Mouse (Mus musculus): ENCODE data around the gene Gm11060. TPM values are rescaled to one million over a fixed set of nuclear protein-coding genes. Genes with fewer than 3 reads are reported as not detected.

Gm11060 gene
- total and polyA plus RNA-seq, 3 experiments = not detected

GRCm38 (mm10) chr2:105062741-105063372 is 29.0 kb upstream of the Gm11060 start:
- in situ Hi-C loops (cut with MboI; ENCODE audit: low pct_ligation_motif_present, low pct_unique_long_range_greater_than_20kb, low sequenced_read_pairs) (no loop called here), dilution Hi-C loops (cut with MboI; ENCODE audit: extremely low pct_ligation_motif_present, extremely low pct_unique_long_range_greater_than_20kb, low sequenced_read_pairs) (no loop called here)
- Histone ChIP-seq H3K27me3 (replicated peaks) (no peaks in the 10 kb centered on the region), H3K36me3 (replicated peaks in 1 of 2; ENCODE audit: control insufficient read depth in 1 of 2, insufficient read depth in 1 of 2, low read length in 1 of 2) (no peaks in the 10 kb centered on the region), H3K4me1 (ENCODE audit: control insufficient read depth in 1 of 2, insufficient read depth in 2 of 2) (peaks cover 0 to 19% of the 10 kb centered on the region in 2 experiments; a peak in 3 of 4 replicates), H3K9me3 (replicated peaks; ENCODE audit: low read length) (no peaks in the 10 kb centered on the region), H3K4me3 (replicated peaks in 1 of 3; ENCODE audit: low read depth in 2 of 3, low read length in 2 of 3, poor library complexity in 1 of 3) (no peak overlapping the region), H3K9ac (ENCODE audit: insufficient read depth, low read depth) (no peak overlapping the region), H3K27ac (ENCODE audit: insufficient read depth, low read depth) (no peak overlapping the region), H3K4me2 (ENCODE audit: insufficient read depth, low read depth, poor library complexity, severe bottlenecking) (peak overlapping the region; percentile 30; the same call in 1 of the 2 replicates), H3K79me2 (replicated peaks; ENCODE audit: control insufficient read depth, extremely low read depth, insufficient read depth, poor library complexity, severe bottlenecking) (no peaks in the 10 kb centered on the region)
- TF ChIP-seq ELF1 (IDR thresholded peaks at IDR 0.05; ENCODE audit: low read depth, low read length) (no peak), HCFC1 (IDR thresholded peaks at IDR 0.05; ENCODE audit: low read depth, low read length) (no peak), IRF4 (IDR thresholded peaks at IDR 0.05; ENCODE audit: low read depth, low read length) (no peak)
- DNase-seq (ENCODE audit: extremely low read depth) = peak; percentile 72

GRCm38 (mm10) chr2:105072496-105072895 is 19.3 kb upstream of the Gm11060 start:
- H3K4me2 ChIP-seq (ENCODE audit: insufficient read depth, low read depth, poor library complexity, severe bottlenecking) = no peak overlapping the region
- no peaks in the 10 kb centered on the region for H3K9me3 ChIP-seq (replicated peaks; ENCODE audit: low read length)
- no peaks in the 10 kb centered on the region for H3K79me2 ChIP-seq (replicated peaks; ENCODE audit: control insufficient read depth, extremely low read depth, insufficient read depth, poor library complexity, severe bottlenecking)
- DNase-seq (ENCODE audit: extremely low read depth) = no peak
- no peaks in the 10 kb centered on the region for H3K36me3 ChIP-seq (replicated peaks in 1 of 2; ENCODE audit: control insufficient read depth in 1 of 2, insufficient read depth in 1 of 2, low read length in 1 of 2)
- H3K4me1 ChIP-seq (ENCODE audit: control insufficient read depth in 1 of 2, insufficient read depth in 2 of 2) = no peaks in the 10 kb centered on the region
- dilution Hi-C loops (cut with MboI; ENCODE audit: extremely low pct_ligation_motif_present, extremely low pct_unique_long_range_greater_than_20kb, low sequenced_read_pairs) = no loop called here
- no peak overlapping the region for H3K9ac ChIP-seq (ENCODE audit: insufficient read depth, low read depth)
- TF ChIP-seq MAX (IDR thresholded peaks at IDR 0.05; ENCODE audit: low read length) = no peak
- TF ChIP-seq SMC3 (IDR thresholded peaks at IDR 0.05; ENCODE audit: low read depth, low read length) = peak; percentile 27
- TF ChIP-seq ZC3H11A (IDR thresholded peaks at IDR 0.05; ENCODE audit: low read depth, low read length) = no peak
- TF ChIP-seq PAX5 (IDR thresholded peaks at IDR 0.05; ENCODE audit: low read length) = no peak
- TF ChIP-seq CTCF (conservative IDR thresholded peaks at IDR 0.05 in 1 of 2, IDR thresholded peaks at IDR 0.05 in 1 of 2; ENCODE audit: low read depth in 2 of 2, low read length in 2 of 2) = peak in 1 of 2 experiments; percentile 43; a peak in 2 of 4 replicates
- H3K27ac ChIP-seq (ENCODE audit: insufficient read depth, low read depth) = no peak overlapping the region
- H3K27me3 ChIP-seq (replicated peaks) = no peaks in the 10 kb centered on the region
- in situ Hi-C loops (cut with MboI; ENCODE audit: low pct_ligation_motif_present, low pct_unique_long_range_greater_than_20kb, low sequenced_read_pairs) = no loop called here
- no peak overlapping the region for H3K4me3 ChIP-seq (replicated peaks in 1 of 3; ENCODE audit: low read depth in 2 of 3, low read length in 2 of 3, poor library complexity in 1 of 3)

GRCm38 (mm10) chr2:105074196-105074595 is 17.6 kb upstream of the Gm11060 start:
- no peaks in the 10 kb centered on the region for H3K9me3 ChIP-seq (replicated peaks; ENCODE audit: low read length)
- dilution Hi-C loops (cut with MboI; ENCODE audit: extremely low pct_ligation_motif_present, extremely low pct_unique_long_range_greater_than_20kb, low sequenced_read_pairs) = no loop called here
- no peak for DNase-seq (ENCODE audit: extremely low read depth)

More at GRCm38 (mm10) chr2:105074196-105074595, 17.6 kb upstream of the Gm11060 start:
- Histone ChIP-seq H3K27me3 (replicated peaks) (no peaks in the 10 kb centered on the region), H3K27ac (ENCODE audit: insufficient read depth, low read depth) (no peak overlapping the region), H3K4me3 (replicated peaks in 1 of 3; ENCODE audit: low read depth in 2 of 3, low read length in 2 of 3, poor library complexity in 1 of 3) (no peak overlapping the region), H3K4me1 (ENCODE audit: control insufficient read depth in 1 of 2, insufficient read depth in 2 of 2) (no peaks in the 10 kb centered on the region), H3K9ac (ENCODE audit: insufficient read depth, low read depth) (no peak overlapping the region), H3K79me2 (replicated peaks; ENCODE audit: control insufficient read depth, extremely low read depth, insufficient read depth, poor library complexity, severe bottlenecking) (no peaks in the 10 kb centered on the region), H3K36me3 (replicated peaks in 1 of 2; ENCODE audit: control insufficient read depth in 1 of 2, insufficient read depth in 1 of 2, low read length in 1 of 2) (no peaks in the 10 kb centered on the region), H3K4me2 (ENCODE audit: insufficient read depth, low read depth, poor library complexity, severe bottlenecking) (no peak overlapping the region)
- in situ Hi-C loops (cut with MboI; ENCODE audit: low pct_ligation_motif_present, low pct_unique_long_range_greater_than_20kb, low sequenced_read_pairs) = no loop called here
- TF ChIP-seq MXI1 (IDR thresholded peaks at IDR 0.05; ENCODE audit: low read depth, low read length) (no peak), ETS1 (conservative IDR thresholded peaks at IDR 0.05; ENCODE audit: low read depth, low read length) (no peak), ELF1 (IDR thresholded peaks at IDR 0.05; ENCODE audit: low read depth, low read length) (no peak), KAT2A (IDR thresholded peaks at IDR 0.05; ENCODE audit: insufficient replicate concordance, low read length) (no peak), PAX5 (IDR thresholded peaks at IDR 0.05; ENCODE audit: low read length) (no peak), USF1 (IDR thresholded peaks at IDR 0.05; ENCODE audit: low read depth, low read length) (no peak), EP300 (IDR thresholded peaks at IDR 0.05; ENCODE audit: low read length) (no peak), CTCF (conservative IDR thresholded peaks at IDR 0.05 in 1 of 2, IDR thresholded peaks at IDR 0.05 in 1 of 2; ENCODE audit: low read depth in 2 of 2, low read length in 2 of 2) (no peak), NRF1 (IDR thresholded peaks at IDR 0.05; ENCODE audit: low read depth, low read length) (no peak), MAX (IDR thresholded peaks at IDR 0.05; ENCODE audit: low read length) (no peak), UBTF (IDR thresholded peaks at IDR 0.05; ENCODE audit: low read depth, low read length) (no peak), JUND (conservative IDR thresholded peaks at IDR 0.05; ENCODE audit: low read depth, low read length) (no peak), POLR2AphosphoS2 (IDR thresholded peaks at IDR 0.05; ENCODE audit: low read depth, low read length) (no peak)

Measured in CH12.LX (cell line).